Mouse (Mus musculus) testis, adult 2 months (tissue): ENCODE measurements around the gene Cfap74. TPM values are rescaled to one million over a fixed set of nuclear protein-coding genes. Genes with fewer than 3 reads are reported as not detected.

Experiments
- H3K27ac ChIP-seq: fragments of 200-500 bp; 2 replicates; pipeline ENCODE4 v1.5.1; 2012; ENCODE audit warnings: low read depth, low read length; ENCODE audit not compliant: control insufficient read depth, insufficient read depth
- H3K27me3 ChIP-seq: fragments of 200-500 bp; 2 replicates; pipeline ENCODE4 v1.6.1; 2012; ENCODE audit warnings: mild to moderate bottlenecking, low read length, moderate library complexity; ENCODE audit not compliant: control insufficient read depth, insufficient read depth
- H3K36me3 ChIP-seq: fragments of 200-500 bp; 2 replicates; pipeline ENCODE4 v1.6.1; 2012; ENCODE audit warnings: mild to moderate bottlenecking, low read length; ENCODE audit not compliant: control insufficient read depth, insufficient read depth
- H3K4me1 ChIP-seq: fragments of 200-500 bp; 2 replicates; pipeline ENCODE4 v1.6.1; 2012; ENCODE audit warnings: low read length; ENCODE audit not compliant: control insufficient read depth, insufficient read depth
- H3K4me3 ChIP-seq: fragments of 200-500 bp; 2 replicates; pipeline ENCODE4 v1.5.1; 2012; ENCODE audit warnings: low read depth, mild to moderate bottlenecking, low read length, moderate library complexity, mixed read lengths; ENCODE audit not compliant: control insufficient read depth
- CTCF ChIP-seq: fragments of 200-500 bp; IDR thresholded peaks from 2 replicates; pipeline ENCODE4 v1.5.1; 2012; ENCODE audit warnings: low read depth, mild to moderate bottlenecking, inconsistent platforms, low read length, moderate library complexity; ENCODE audit not compliant: control insufficient read depth, insufficient read depth, insufficient replicate concordance
- POLR2A ChIP-seq: fragments of 200-500 bp; IDR thresholded peaks from 2 replicates; pipeline ENCODE4 v1.6.1; 2012; ENCODE audit warnings: low read depth, mild to moderate bottlenecking, inconsistent platforms, low read length, moderate library complexity; ENCODE audit not compliant: control insufficient read depth
- polyA plus RNA-seq: library from polyadenylated mRNA; depleted of rRNA; stranded (reverse); fragments of >200 nt; gene quantifications from 2 replicates; pipeline ENCODE4 v1.2.3, GENCODE M21; 2012

Cfap74 gene
- polyA plus RNA-seq, 1 experiment, result 79.6 TPM

- Histone ChIP-seq H3K27me3 (no peaks in the 10 kb centered on the region), H3K36me3 (no peaks in the 10 kb centered on the region; the same call in 1 of the 2 replicates), H3K27ac (no peak overlapping the region), H3K4me1 (no peaks in the 10 kb centered on the region), H3K4me3 (no peak overlapping the region)
- TF ChIP-seq POLR2A, result no peak
- TF ChIP-seq CTCF, result no peak
Observed at GRCm38 (mm10) chr4:155464061-155464460, 55.1 kb downstream of the Cfap74 start.

- Histone ChIP-seq H3K27ac (no peak overlapping the region), H3K36me3 (no peaks in the 10 kb centered on the region; the same call in 1 of the 2 replicates), H3K27me3 (no peaks in the 10 kb centered on the region), H3K4me1 (peaks cover 3% of the 10 kb centered on the region), H3K4me3 (no peak overlapping the region)
- TF ChIP-seq POLR2A (no peak), CTCF (no peak)
Observed at GRCm38 (mm10) chr4:155465607-155466006, 56.6 kb downstream of the Cfap74 start.

DNA sequence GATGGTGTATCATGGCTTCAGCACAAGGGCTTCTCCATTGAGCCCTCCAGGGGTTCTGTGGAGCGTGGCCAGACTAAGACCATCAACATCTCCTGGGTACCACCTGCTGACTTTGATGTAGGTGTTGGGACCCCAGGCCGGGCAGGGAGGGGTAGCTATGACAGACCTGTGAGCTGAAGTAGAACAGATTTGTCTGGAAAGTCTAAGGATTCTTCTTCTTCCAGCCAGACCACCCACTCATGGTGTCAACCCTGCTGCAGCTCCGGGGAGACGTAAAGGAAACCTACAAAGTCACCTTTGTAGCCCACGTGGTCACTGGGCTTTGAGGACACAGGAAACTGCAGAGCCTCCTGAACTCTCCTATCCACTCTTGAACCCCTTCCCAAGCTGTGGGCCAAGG is 57.1 kb downstream of the Cfap74 start:
- Histone ChIP-seq H3K4me1 (peaks cover 3% of the 10 kb centered on the region), H3K27ac (no peak overlapping the region), H3K4me3 (no peak overlapping the region), H3K36me3 (no peaks in the 10 kb centered on the region; the same call in 1 of the 2 replicates), H3K27me3 (no peaks in the 10 kb centered on the region)
- TF ChIP-seq CTCF (no peak), POLR2A (no peak)

DNA sequence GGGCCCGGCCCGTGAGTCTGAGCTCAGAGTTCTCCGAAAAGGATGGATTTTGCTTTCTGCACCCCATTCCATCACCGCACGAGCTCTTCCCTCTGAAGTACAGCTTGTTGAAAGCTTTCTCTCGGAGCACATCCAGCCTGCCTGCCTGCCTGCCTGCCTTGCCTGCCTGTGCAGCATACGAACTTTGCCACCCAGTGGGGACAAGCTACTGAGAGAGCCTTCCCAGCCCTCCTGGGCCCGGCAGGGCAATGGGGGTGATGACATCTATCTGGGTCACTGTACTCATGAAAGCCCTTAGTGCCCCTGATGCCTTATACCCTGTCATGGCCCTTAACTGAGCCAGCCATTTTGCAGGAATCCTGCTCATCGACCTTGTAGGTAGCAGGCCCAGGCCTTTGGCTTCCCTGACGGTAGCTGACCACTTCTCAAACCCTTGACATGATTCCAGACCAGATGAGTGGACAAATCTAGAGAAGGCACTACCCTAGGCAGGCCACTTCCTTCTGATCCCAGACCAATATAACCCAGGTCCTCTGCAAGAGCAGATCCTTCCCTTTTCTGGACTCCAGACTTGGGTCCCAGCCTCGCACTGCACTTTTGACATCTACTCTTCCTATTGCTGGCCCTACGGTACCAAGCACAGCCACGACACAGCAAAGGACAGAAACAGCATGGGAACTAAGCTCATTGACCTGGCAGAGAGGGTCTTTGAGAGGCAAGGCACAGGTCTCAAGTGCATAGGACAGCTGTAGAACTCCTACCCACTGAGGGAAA is 58.4 kb downstream of the Cfap74 start:
- H3K4me1 ChIP-seq, result peaks cover 3% of the 10 kb centered on the region
- no peak for TF ChIP-seq POLR2A
- no peak for TF ChIP-seq CTCF
- H3K4me3 ChIP-seq, result no peak overlapping the region

DNA sequence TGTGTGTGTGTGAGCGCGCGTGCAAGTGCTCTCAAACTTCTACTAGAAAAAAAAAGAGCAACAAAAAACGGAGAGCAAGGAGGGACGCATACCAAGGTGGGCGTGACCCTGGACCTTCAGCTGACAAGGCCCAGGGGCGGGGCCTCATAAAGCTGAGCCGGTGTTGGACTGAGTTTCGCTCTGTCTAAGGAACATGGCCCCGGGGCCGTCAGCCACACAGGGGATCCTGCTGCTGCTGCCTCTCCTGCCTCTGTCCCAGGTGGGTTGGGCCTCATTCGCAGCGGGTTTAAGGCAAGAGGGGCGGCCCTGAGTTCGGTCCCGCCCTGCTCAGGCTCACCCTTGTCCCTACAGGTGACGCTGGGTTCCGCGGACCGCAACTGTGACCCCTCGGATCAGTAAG is 60.0 kb downstream of the Cfap74 start, which contains the start of gene Tmem52:
TSS of gene Tmem52 (plus strand) at position 163 of the 400 bp plus-strand sequence.
- Histone ChIP-seq H3K36me3 (no peaks in the 10 kb centered on the region; the same call in 1 of the 2 replicates), H3K4me1 (peaks cover 3% of the 10 kb centered on the region), H3K4me3 (peak within 1 kb of the TSS; percentile 43), H3K27me3 (no peaks in the 10 kb centered on the region), H3K27ac (peak within 1 kb of the TSS; percentile 48)
- TF ChIP-seq POLR2A (peak; percentile 66), CTCF (no peak)

More for the DNA sequence above, 58.4 kb downstream of the Cfap74 start:
- Histone ChIP-seq H3K27me3 (no peaks in the 10 kb centered on the region), H3K27ac (no peak overlapping the region), H3K36me3 (no peaks in the 10 kb centered on the region; the same call in 1 of the 2 replicates)

GRCm38 (mm10) chr4:155469590-155470262 is 60.7 kb downstream of the Cfap74 start:
- peak overlapping the region; percentile 48 for H3K27ac ChIP-seq
- no peak for TF ChIP-seq CTCF
- peak; percentile 49; the same call in 1 of the 2 replicates for TF ChIP-seq POLR2A
- no peaks in the 10 kb centered on the region for H3K27me3 ChIP-seq
- no peaks in the 10 kb centered on the region; the same call in 1 of the 2 replicates for H3K36me3 ChIP-seq
- H3K4me1 ChIP-seq, result peaks cover 3% of the 10 kb centered on the region
- peak overlapping the region; percentile 43 for H3K4me3 ChIP-seq

- Histone ChIP-seq H3K27me3 (no peaks in the 10 kb centered on the region), H3K4me3 (no peak overlapping the region), H3K4me1 (peaks cover 3% of the 10 kb centered on the region), H3K36me3 (no peaks in the 10 kb centered on the region), H3K27ac (peak overlapping the region; percentile 48)
- TF ChIP-seq POLR2A, result no peak
- no peak for TF ChIP-seq CTCF
Observed at GRCm38 (mm10) chr4:155470263-155470953, 61.4 kb downstream of the Cfap74 start.
